Mouse (Mus musculus) heart, adult 2 months (tissue): ENCODE results near the gene Rsph6a.

Experiments
- CTCF ChIP-seq: fragments of 200-600 bp; IDR thresholded peaks from 2 replicates; pipeline ENCODE4 v1.8.1; 2022; ENCODE audit warnings: antibody characterized with exemption, mild to moderate bottlenecking, moderate library complexity
- POLR2A ChIP-seq: fragments of 200-500 bp; IDR thresholded peaks from 2 replicates; pipeline ENCODE4 v1.6.1; 2011; ENCODE audit warnings: mild to moderate bottlenecking, low read depth, low read length, control low read depth; ENCODE audit not compliant: insufficient read depth

DNA sequence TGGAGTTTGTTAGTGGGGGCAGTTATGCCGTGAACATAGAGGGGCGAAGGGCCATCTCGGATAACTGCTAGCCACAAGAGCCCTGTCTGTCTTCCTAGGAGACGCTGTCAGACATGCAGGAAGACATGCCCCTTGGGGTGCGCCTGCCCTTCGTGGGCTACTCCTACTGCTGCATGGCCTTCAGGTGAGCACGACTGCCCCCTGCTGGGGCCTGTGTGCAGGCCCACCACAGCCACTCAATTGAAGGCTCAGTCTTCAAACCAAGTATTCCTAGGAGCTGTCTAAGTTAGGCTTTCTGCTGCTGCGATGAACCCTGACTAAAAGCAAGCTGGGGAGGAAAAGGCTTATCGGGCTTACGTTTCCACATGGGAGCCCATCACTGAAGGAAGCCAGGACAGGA is 34.3 kb downstream of the Rsph6a start:
- TF ChIP-seq CTCF: peak; percentile 98
- no peak for TF ChIP-seq POLR2A
